26 mouse cellular contexts compared by ENCODE assay signal in genomic region chr2:65611887-65612286, GRCm38 (mm10). TPM values are rescaled to one million over a fixed set of nuclear protein-coding genes. Genes with fewer than 3 reads are reported as not detected.
DNase-seq lines count a peak whose midpoint lies in the region; ATAC-seq and TF ChIP-seq lines count a peak whose summit lies in the region.
"Had no signal": no experiment of that assay in that cellular context is flagged by ENCODE, and none has a peak within 500 bp of the region (broad histone marks: within the 10 kb centered on the region; RNA-seq: fewer than 3 reads in every experiment).

No protein-coding gene starts in this region.

- H3K4me3 ChIP-seq in layer of hippocampus, adult 2 months: no peak overlapping the region
- H3K4me3 ChIP-seq: embryonic facial prominence, embryonic 13.5 days; embryonic facial prominence, embryonic 15.5 days; erythroblast, embryonic 14.5 days; forebrain, embryonic 10.5 days; forebrain, embryonic 12.5 days had no signal

- H3K27ac ChIP-seq in layer of hippocampus, adult 2 months: no peak overlapping the region
- H3K27ac ChIP-seq: embryonic facial prominence, embryonic 13.5 days; embryonic facial prominence, embryonic 15.5 days; forebrain, embryonic 10.5 days; forebrain, embryonic 12.5 days had no signal

- no peak for TF ChIP-seq CTCF in layer of hippocampus, adult 2 months (conservative IDR thresholded peaks at IDR 0.05)

- no peak for DNase-seq in frontal cortex, postnatal 10 days (ENCODE audit: low spot score in 2 of 2)
- DNase-seq in layer of hippocampus, adult 2 months (ENCODE audit: low spot score in 2 of 2): peak; percentile 32 to 33
- no peak for DNase-seq in layer of hippocampus, postnatal 25 days (ENCODE audit: extremely low spot score in 1 of 2, low spot score in 1 of 2)
- DNase-seq in layer of hippocampus, postnatal 36 days: peak; percentile 9 to 13
- no peak for DNase-seq in layer of hippocampus, adult 9-10 months (ENCODE audit: low spot score)
- DNase-seq in cerebellum, adult 9-11 months: no peak
- DNase-seq: adrenal gland, adult 2 months; adrenal gland, postnatal 10 days; adrenal gland, postnatal 25 days; B cell, adult 2 months; cerebellum, adult 11-12 months; cerebellum, adult 2 months; cerebellum, adult 9-10 months; cerebellum, postnatal 14 days; cerebellum, postnatal 36 days; embryo, embryonic 11 days had no signal

- ATAC-seq in frontal cortex, adult (ENCODE audit: low TSS enrichment): peak; percentile 82
- ATAC-seq: CD4-positive, CD25-positive, alpha-beta regulatory T cell, adult 4 months; forebrain, embryonic 14.5 days; forebrain, embryonic 16.5 days had no signal

RNA-seq across cellular contexts. Expression of gene Scn2a, which starts 8.7 kb away (rescaled TPM):
- 100 to 1,000 TPM; 244 to 256 TPM for total RNA-seq in layer of hippocampus, adult 2 months (2021)
- total RNA-seq in layer of hippocampus, postnatal 25 days (2021): 100 to 1,000 TPM; 239 to 265 TPM
- 100 to 1,000 TPM; 247 to 255 TPM for total RNA-seq in layer of hippocampus, postnatal 36 days (2021)

RNA-seq across cellular contexts. Expression of gene Scn3a, which starts 44.5 kb away (rescaled TPM):
- total RNA-seq in layer of hippocampus, adult 2 months (2021): 10 to 100 TPM; 39.2 to 39.5 TPM
- total RNA-seq in layer of hippocampus, postnatal 25 days (2021): 10 to 100 TPM; 37.7 to 40.2 TPM
- total RNA-seq in layer of hippocampus, postnatal 36 days (2021): 10 to 100 TPM; 35.3 to 39.5 TPM
- total RNA-seq: common myeloid progenitor, adult 5-6 weeks had no signal

Comparison
In these comparisons a context has a peak if more than half of its experiments do, and no peak if none do; other contexts are left out.
1. DNase-seq: peak in layer of hippocampus, adult 2 months (2 of 2) and layer of hippocampus, postnatal 36 days (2 of 2); none in frontal cortex, postnatal 10 days (0 of 2), layer of hippocampus, postnatal 25 days (0 of 2), layer of hippocampus, adult 9-10 months (single experiment) and cerebellum, adult 9-11 months (single experiment).